Mouse (Mus musculus) erythroblast, embryonic 14.5 days (primary cell): ENCODE measurements around the gene Pan3.

Experiments used
- GATA1 ChIP-seq: IDR thresholded peaks from 2 replicates; pipeline ENCODE4 v1.6.1; 2012; ENCODE audit warnings: low read length, inconsistent platforms, mixed read lengths
- TAL1 ChIP-seq: IDR thresholded peaks from 3 replicates; pipeline ENCODE4 v1.6.1; 2012; ENCODE audit warnings: low read length, inconsistent platforms, mixed read lengths

DNA sequence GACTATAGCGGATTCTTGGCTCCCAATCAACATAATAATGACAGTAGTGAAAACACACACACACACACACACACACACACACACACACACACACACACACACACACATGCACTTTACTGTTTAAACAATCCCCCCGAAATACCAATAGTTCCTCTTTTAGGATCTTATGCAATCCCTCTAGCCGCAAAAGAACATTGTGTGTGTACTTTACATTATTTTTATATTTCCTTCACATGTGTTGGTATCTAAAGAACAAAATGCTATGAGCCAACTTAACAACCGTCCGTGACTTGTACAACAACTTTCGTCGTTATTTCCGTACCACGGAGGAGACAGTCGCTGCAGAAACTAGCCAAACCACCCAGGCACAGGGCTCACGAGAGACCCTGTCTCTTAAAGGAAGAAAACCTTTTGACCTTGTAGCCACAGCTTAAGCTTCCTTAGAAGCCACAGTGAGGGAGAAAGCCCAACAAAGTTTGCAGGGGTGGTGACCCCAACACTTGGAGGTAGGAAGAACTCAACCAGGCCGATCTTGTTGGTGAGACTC lies 37.2 kb upstream of the Pan3 start:
- TF ChIP-seq TAL1 (no peak), GATA1 (no peak)
